Mouse (Mus musculus) heart, embryonic 15.5 days (tissue): ENCODE measurements around the gene N4bp2. TPM values are rescaled to one million over a fixed set of nuclear protein-coding genes. Genes with fewer than 3 reads are reported as not detected.
A peak's percentile ranks its signal among the peaks of the same experiment; 100 is the strongest.
"Not testable (repeated sequence)": the region's sequence is repeated elsewhere in the genome, so short reads cannot be mapped to it uniquely, and the experiment has no call there.

Experiments used
- ATAC-seq: fragments of 200-750 bp; cut with Nextera tagmentation; replicated peaks from 2 replicates; pipeline ENCODE4 v1.8.0; 2017; ENCODE audit warnings: low read depth, moderate TSS enrichment; ENCODE audit not compliant: insufficient number of reproducible peaks, insufficient read depth, low FRiP score
- H3K27ac ChIP-seq: fragments of 300-500 bp; sonication (generic); 2 replicates; pipeline ENCODE4 v1.5.1; 2015; ENCODE audit warnings: mild to moderate bottlenecking, inconsistent platforms
- H3K27me3 ChIP-seq: fragments of 300-500 bp; sonication (generic); 2 replicates; pipeline ENCODE4 v1.6.1; 2015; ENCODE audit warnings: inconsistent platforms
- H3K36me3 ChIP-seq: fragments of 300-500 bp; sonication (generic); 2 replicates; pipeline ENCODE4 v1.6.1; 2015; ENCODE audit warnings: mild to moderate bottlenecking, inconsistent platforms
- H3K4me1 ChIP-seq: fragments of 300-500 bp; sonication (generic); replicated peaks from 2 replicates; pipeline ENCODE4 v1.6.1; 2015; ENCODE audit warnings: inconsistent platforms
- H3K4me2 ChIP-seq: fragments of 300-500 bp; sonication (generic); 2 replicates; pipeline ENCODE4 v1.6.1; 2015; ENCODE audit warnings: inconsistent platforms, mild to moderate bottlenecking, moderate library complexity
- H3K4me3 ChIP-seq: fragments of 300-500 bp; sonication (generic); 2 replicates; pipeline ENCODE4 v1.5.1; 2015; ENCODE audit warnings: mild to moderate bottlenecking, inconsistent platforms
- H3K9ac ChIP-seq: fragments of 300-500 bp; sonication (generic); 2 replicates; pipeline ENCODE4 v1.6.1; 2015; ENCODE audit warnings: mild to moderate bottlenecking, inconsistent platforms
- H3K9me3 ChIP-seq: fragments of 300-500 bp; sonication (generic); replicated peaks from 2 replicates; pipeline ENCODE4 v1.6.1; 2016; ENCODE audit warnings: inconsistent platforms
- WGBS: fragments of 180-500 bp; shearing (Covaris S2); methylation state at CpG from one replicate; pipeline ENCODE4 v1.1.7; 2015; ENCODE audit warnings: mixed read lengths; 5-methylcytosine and 5-hydroxymethylcytosine counted together
- polyA plus RNA-seq: library from polyadenylated mRNA; unstranded; fragments of >200 nt; fragmentation: Nextera tagmentation; extraction: Ambion mirVana; gene quantifications from 2 replicates; pipeline ENCODE4 v1.2.1, GENCODE M21; 2015

Gene N4bp2
- polyA plus RNA-seq, result 12.9 and 13.5 TPM in 2 replicates

GRCm38 (mm10) chr5:65763088-65763915, at the start of gene N4bp2:
Gene N4bp2 (plus strand): TSS chr5:65763521.
- peak; percentile 27 for ATAC-seq
- Histone ChIP-seq H3K27ac (peak within 1 kb of the TSS; percentile 100), H3K9ac (peak within 1 kb of the TSS; percentile 100), H3K36me3 (no peaks in the 10 kb centered on the region), H3K27me3 (no peaks in the 10 kb centered on the region), H3K9me3 (no peaks in the 10 kb centered on the region), H3K4me1 (peaks cover 24% of the 10 kb centered on the region), H3K4me2 (peak within 1 kb of the TSS; percentile 83), H3K4me3 (peak within 1 kb of the TSS; percentile 97)
- WGBS, result under 1% methylated on average over 68 of the region's 80 CpGs

- no peak overlapping the region for H3K4me3 ChIP-seq
- H3K36me3 ChIP-seq, result no peaks in the 10 kb centered on the region
- H3K27ac ChIP-seq, result no peak overlapping the region
- H3K27me3 ChIP-seq, result no peaks in the 10 kb centered on the region
- 83% methylated on average over 6 of the region's 6 CpGs for WGBS
- no peak for ATAC-seq
- H3K4me1 ChIP-seq, result 0 out of 2 replicates have a peak, but pooled peaks cover 4% of the 10 kb centered on the region
- no peaks in the 10 kb centered on the region for H3K9me3 ChIP-seq
- H3K9ac ChIP-seq, result no peak overlapping the region
- H3K4me2 ChIP-seq, result no peak overlapping the region
Measured at GRCm38 (mm10) chr5:65715084-65715483, 48.2 kb upstream of the N4bp2 start.

GRCm38 (mm10) chr5:65717063-65717902, 46.0 kb upstream of the N4bp2 start:
- no peak overlapping the region for H3K9ac ChIP-seq
- no peaks in the 10 kb centered on the region for H3K36me3 ChIP-seq
- no peak for ATAC-seq
- no peaks in the 10 kb centered on the region for H3K9me3 ChIP-seq
- H3K4me1 ChIP-seq, result 0 out of 2 replicates have a peak, but pooled peaks cover 4% of the 10 kb centered on the region
- H3K27me3 ChIP-seq, result no peaks in the 10 kb centered on the region
- WGBS, result 75% methylated on average over 18 of the region's 18 CpGs
- H3K4me3 ChIP-seq, result no peak overlapping the region
- H3K27ac ChIP-seq, result peak overlapping the region; percentile 45
- H3K4me2 ChIP-seq, result no peak overlapping the region

- H3K4me3 ChIP-seq, H3K4me1 ChIP-seq, ATAC-seq, H3K36me3 ChIP-seq, H3K9ac ChIP-seq, H3K4me2 ChIP-seq, H3K27me3 ChIP-seq, H3K9me3 ChIP-seq: not testable (repeated sequence)
- peak overlapping the region; percentile 45 for H3K27ac ChIP-seq
- WGBS, result 87% methylated on average over 8 of the region's 8 CpGs
Measured at GRCm38 (mm10) chr5:65717903-65718211, 45.5 kb upstream of the N4bp2 start.

DNA sequence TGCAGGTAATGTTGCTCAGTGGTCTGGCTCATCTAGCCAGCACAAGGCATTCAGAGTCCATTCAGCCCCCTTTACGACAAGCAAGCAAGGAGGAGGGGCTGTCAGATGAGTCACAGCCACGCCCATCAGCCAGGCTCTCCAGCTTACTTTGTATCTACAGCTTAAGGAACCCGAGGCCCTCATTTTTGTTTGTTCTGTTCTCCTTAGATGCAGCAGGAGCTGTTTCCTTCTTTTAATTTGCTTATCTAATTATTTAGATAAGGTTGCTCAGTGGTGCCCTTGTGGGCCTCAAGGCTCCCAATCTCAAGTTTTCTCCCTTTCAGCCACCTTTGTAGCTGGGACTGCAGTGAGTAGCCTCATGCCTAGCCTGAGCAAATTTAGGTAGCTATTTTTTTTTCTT, 45.0 kb upstream of the N4bp2 start:
- no peak for ATAC-seq

GRCm38 (mm10) chr5:65724311-65725054, 38.8 kb upstream of the N4bp2 start:
- 3% methylated on average over 23 of the region's 23 CpGs for WGBS
- H3K4me1 ChIP-seq, result peaks cover 8% of the 10 kb centered on the region; the same call in 1 of the 2 replicates

More for the DNA sequence above, 45.0 kb upstream of the N4bp2 start:
- Histone ChIP-seq H3K9me3 (no peaks in the 10 kb centered on the region), H3K36me3 (no peaks in the 10 kb centered on the region), H3K4me3 (no peak overlapping the region), H3K27me3 (no peaks in the 10 kb centered on the region), H3K4me1 (0 out of 2 replicates have a peak, but pooled peaks cover 4% of the 10 kb centered on the region), H3K4me2 (no peak overlapping the region), H3K9ac (no peak overlapping the region), H3K27ac (peak overlapping the region; percentile 23; the same call in 1 of the 2 replicates)
- 20% methylated on average over 3 of the region's 3 CpGs for WGBS

GRCm38 (mm10) chr5:65731173-65732007, 31.9 kb upstream of the N4bp2 start:
- WGBS, result 34% methylated on average over 9 of the region's 9 CpGs
- peak; percentile 89 for ATAC-seq
- H3K4me3 ChIP-seq, result no peak overlapping the region
- H3K9me3 ChIP-seq, result no peaks in the 10 kb centered on the region
- H3K36me3 ChIP-seq, result no peaks in the 10 kb centered on the region
- no peak overlapping the region for H3K4me2 ChIP-seq
- no peak overlapping the region for H3K9ac ChIP-seq
- H3K27me3 ChIP-seq, result no peaks in the 10 kb centered on the region
- peak overlapping the region; percentile 72 for H3K27ac ChIP-seq
- peaks cover 16% of the 10 kb centered on the region for H3K4me1 ChIP-seq

More at GRCm38 (mm10) chr5:65724311-65725054, 38.8 kb upstream of the N4bp2 start:
- Histone ChIP-seq H3K4me3 (peak overlapping the region; percentile 55), H3K9me3 (no peaks in the 10 kb centered on the region), H3K36me3 (no peaks in the 10 kb centered on the region), H3K9ac (peak overlapping the region; percentile 52), H3K4me2 (peak overlapping the region; percentile 90), H3K27me3 (no peaks in the 10 kb centered on the region), H3K27ac (peak overlapping the region; percentile 92)
- ATAC-seq, result peak; percentile 79

GRCm38 (mm10) chr5:65735601-65736000, 27.7 kb upstream of the N4bp2 start:
- no peaks in the 10 kb centered on the region for H3K36me3 ChIP-seq
- no peak overlapping the region for H3K4me2 ChIP-seq
- H3K9me3 ChIP-seq, result no peaks in the 10 kb centered on the region
- H3K27me3 ChIP-seq, result no peaks in the 10 kb centered on the region
- H3K9ac ChIP-seq, result no peak overlapping the region
- 78% methylated on average over 2 of the region's 2 CpGs for WGBS
- ATAC-seq, result no peak
- H3K27ac ChIP-seq, result no peak overlapping the region
- peaks cover 13% of the 10 kb centered on the region for H3K4me1 ChIP-seq
- no peak overlapping the region for H3K4me3 ChIP-seq

DNA sequence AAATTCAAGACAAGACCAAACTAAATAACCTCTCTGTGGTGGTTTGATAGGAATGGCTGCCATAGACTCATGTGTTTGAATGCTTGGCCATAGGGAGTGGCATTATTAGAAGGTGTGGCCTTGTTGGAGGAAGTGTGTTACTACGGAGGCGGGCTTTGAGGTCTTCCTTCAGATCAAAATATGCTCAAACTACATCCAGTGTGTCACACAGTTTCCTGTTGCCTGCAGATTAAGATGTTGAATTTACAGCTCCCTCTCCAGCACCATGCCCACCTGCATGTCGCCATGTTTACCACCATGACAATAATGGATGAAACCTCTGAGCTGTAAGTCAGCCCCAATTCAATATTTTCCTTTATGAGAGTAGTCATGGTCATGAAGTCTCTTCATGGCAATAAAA, 24.0 kb upstream of the N4bp2 start:
- Histone ChIP-seq H3K4me2 (no peak overlapping the region), H3K9ac (no peak overlapping the region), H3K9me3 (no peaks in the 10 kb centered on the region), H3K36me3 (no peaks in the 10 kb centered on the region), H3K4me1 (no peaks in the 10 kb centered on the region), H3K27ac (no peak overlapping the region), H3K4me3 (no peak overlapping the region), H3K27me3 (no peaks in the 10 kb centered on the region)
- WGBS, result 89% methylated on average over 3 of the region's 3 CpGs
- ATAC-seq, result no peak

- H3K4me1 ChIP-seq, result no peaks in the 10 kb centered on the region
- H3K36me3 ChIP-seq, result no peaks in the 10 kb centered on the region
- H3K4me3 ChIP-seq, result no peak overlapping the region
- H3K27ac ChIP-seq, result no peak overlapping the region
- no peaks in the 10 kb centered on the region for H3K9me3 ChIP-seq
- WGBS, result 71% methylated on average over 5 of the region's 5 CpGs
- H3K27me3 ChIP-seq, result no peaks in the 10 kb centered on the region
- ATAC-seq, result no peak
- no peak overlapping the region for H3K4me2 ChIP-seq
- no peak overlapping the region for H3K9ac ChIP-seq
Measured at GRCm38 (mm10) chr5:65746908-65747307, 16.4 kb upstream of the N4bp2 start.
